Mouse (Mus musculus) right cerebral cortex, postnatal 10 days (tissue): ENCODE results near the gene Sugct.

ENCODE experiments used
- DNase-seq, 2 experiments: peaks; one replicate each; pipeline ENCODE4 v3.0.0; 2021; ENCODE audit warnings: low spot score in 2 of 2

Gene Sugct

GRCm38 (mm10) chr13:17296460-17296859, 398.9 kb downstream of the Sugct start:
- DNase-seq: no peak

GRCm38 (mm10) chr13:17291057-17291456, 404.3 kb downstream of the Sugct start:
- DNase-seq: no peak

GRCm38 (mm10) chr13:17288377-17288776, 407.0 kb downstream of the Sugct start:
- DNase-seq: no peak

- DNase-seq: no peak
Observed at GRCm38 (mm10) chr13:17245936-17246335, 449.4 kb downstream of the Sugct start.

- DNase-seq: no peak
Observed at GRCm38 (mm10) chr13:17216524-17216923, 478.8 kb downstream of the Sugct start.

- no peak for DNase-seq
Observed at GRCm38 (mm10) chr13:17212681-17213080, 482.7 kb downstream of the Sugct start.

- DNase-seq: no peak
Observed at GRCm38 (mm10) chr13:17190180-17190762, 505.1 kb downstream of the Sugct start.

GRCm38 (mm10) chr13:17185253-17185652, 510.1 kb downstream of the Sugct start:
- DNase-seq: no peak

GRCm38 (mm10) chr13:17165917-17166316, 529.4 kb downstream of the Sugct start:
- DNase-seq: no peak

GRCm38 (mm10) chr13:17164721-17165120, 530.6 kb downstream of the Sugct start:
- DNase-seq: no peak

GRCm38 (mm10) chr13:17146441-17146992, 548.8 kb downstream of the Sugct start:
- DNase-seq: no peak

- DNase-seq: no peak
Observed at GRCm38 (mm10) chr13:17116073-17116472, 579.3 kb downstream of the Sugct start.

- DNase-seq: no peak
Observed at GRCm38 (mm10) chr13:17102372-17102771, 593.0 kb downstream of the Sugct start.

- no peak for DNase-seq
Observed at GRCm38 (mm10) chr13:17086547-17086946, 608.8 kb downstream of the Sugct start.

- DNase-seq: no peak
Observed at GRCm38 (mm10) chr13:17086146-17086545, 609.2 kb downstream of the Sugct start.

- DNase-seq: no peak
Observed at GRCm38 (mm10) chr13:17084946-17085852, 610.2 kb downstream of the Sugct start.

- no peak for DNase-seq
Observed at GRCm38 (mm10) chr13:17081618-17082017, 613.7 kb downstream of the Sugct start.

- no peak for DNase-seq
Observed at GRCm38 (mm10) chr13:17065552-17065951, 629.8 kb downstream of the Sugct start.

- DNase-seq: no peak
Observed at GRCm38 (mm10) chr13:17056650-17057049, 638.7 kb downstream of the Sugct start.

GRCm38 (mm10) chr13:17043426-17044224, 651.7 kb downstream of the Sugct start:
- no peak for DNase-seq

GRCm38 (mm10) chr13:17042332-17042731, 653.0 kb downstream of the Sugct start:
- no peak for DNase-seq

- DNase-seq: no peak
Observed at GRCm38 (mm10) chr13:17039727-17040126, 655.6 kb downstream of the Sugct start.
